Mouse (Mus musculus): ENCODE results near the gene Map3k14. TPM values are rescaled to one million over a fixed set of nuclear protein-coding genes. Genes with fewer than 3 reads are reported as not detected.

Map3k14 gene
- polyA plus RNA-seq, 1 experiment from 2014 or later = 0.67 TPM

- Histone ChIP-seq H3K4me1 (ENCODE audit: insufficient read depth) (peaks cover 5% of the 10 kb centered on the region; the same call in 1 of the 2 replicates), H3K4me2 (ENCODE audit: low read depth, low read length) (peak overlapping the region; percentile 38), H3K27me3 (ENCODE audit: insufficient read depth, low read length) (0 out of 2 replicates have a peak, but pooled peaks cover 8% of the 10 kb centered on the region), H3K4me3 (ENCODE audit: low read depth, low read length) (no peak overlapping the region), H3K27ac (ENCODE audit: low read depth) (peak overlapping the region; percentile 55; the same call in 1 of the 2 replicates), H3K9ac (replicated peaks) (no peak overlapping the region), H3K9me3 (ENCODE audit: low read length) (no peaks in the 10 kb centered on the region), H3K36me3 (replicated peaks; ENCODE audit: insufficient read depth, low read length) (no peaks in the 10 kb centered on the region)
- no peak for ATAC-seq
- peak; percentile 44 for DNase-seq
- WGBS (ENCODE audit: insufficient replicate concordance) = 7% methylated on average over 30 of the region's 30 CpGs
- TF ChIP-seq EP300 (IDR thresholded peaks at IDR 0.05; ENCODE audit: low read depth) = no peak
- no peak for TF ChIP-seq CTCF (IDR thresholded peaks at IDR 0.05; ENCODE audit: low read depth)
Measured at GRCm38 (mm10) chr11:103311960-103312611, 44.8 kb upstream of the Map3k14 start.

- no peaks in the 10 kb centered on the region for H3K9me3 ChIP-seq (ENCODE audit: low read length)
- H3K27me3 ChIP-seq (ENCODE audit: insufficient read depth, low read length) = 0 out of 2 replicates have a peak, but pooled peaks cover 8% of the 10 kb centered on the region
- whole genome bisulfite sequencing (ENCODE audit: insufficient replicate concordance) = 33% methylated on average over 10 of the region's 10 CpGs
- ATAC-seq (no peak), DNase-seq (no peak)
- H3K4me3 ChIP-seq (ENCODE audit: low read depth, low read length) = no peak overlapping the region
- no peak overlapping the region for H3K27ac ChIP-seq (ENCODE audit: low read depth)
- no peak for TF ChIP-seq EP300 (IDR thresholded peaks at IDR 0.05; ENCODE audit: low read depth)
- TF ChIP-seq CTCF (IDR thresholded peaks at IDR 0.05; ENCODE audit: low read depth) = no peak
- peaks cover 3% of the 10 kb centered on the region; the same call in 1 of the 2 replicates for H3K4me1 ChIP-seq (ENCODE audit: insufficient read depth)
- no peak overlapping the region for H3K9ac ChIP-seq (replicated peaks)
- H3K4me2 ChIP-seq (ENCODE audit: low read depth, low read length) = no peak overlapping the region
- H3K36me3 ChIP-seq (replicated peaks; ENCODE audit: insufficient read depth, low read length) = no peaks in the 10 kb centered on the region
Measured at GRCm38 (mm10) chr11:103309956-103310574, 42.8 kb upstream of the Map3k14 start.

GRCm38 (mm10) chr11:103307910-103308309 lies 40.6 kb upstream of the Map3k14 start:
- Histone ChIP-seq H3K4me3 (ENCODE audit: low read depth, low read length) (no peak overlapping the region), H3K4me1 (ENCODE audit: insufficient read depth) (no peaks in the 10 kb centered on the region), H3K9ac (replicated peaks) (no peak overlapping the region), H3K27ac (ENCODE audit: low read depth) (peak overlapping the region; percentile 40), H3K4me2 (ENCODE audit: low read depth, low read length) (no peak overlapping the region), H3K36me3 (replicated peaks; ENCODE audit: insufficient read depth, low read length) (no peaks in the 10 kb centered on the region), H3K9me3 (ENCODE audit: low read length) (no peaks in the 10 kb centered on the region), H3K27me3 (ENCODE audit: insufficient read depth, low read length) (0 out of 2 replicates have a peak, but pooled peaks cover 5% of the 10 kb centered on the region)
- 54% methylated on average over 8 of the region's 8 CpGs for WGBS (ENCODE audit: insufficient replicate concordance)
- no peak for DNase-seq
- ATAC-seq = no peak
- TF ChIP-seq EP300 (IDR thresholded peaks at IDR 0.05; ENCODE audit: low read depth) (no peak), CTCF (IDR thresholded peaks at IDR 0.05; ENCODE audit: low read depth) (no peak)

GRCm38 (mm10) chr11:103304525-103304924 lies 37.3 kb upstream of the Map3k14 start:
- no peak overlapping the region for H3K27ac ChIP-seq (ENCODE audit: low read depth)
- H3K27me3 ChIP-seq (ENCODE audit: insufficient read depth, low read length) = no peaks in the 10 kb centered on the region
- H3K9ac ChIP-seq (replicated peaks) = no peak overlapping the region
- no peak overlapping the region for H3K4me2 ChIP-seq (ENCODE audit: low read depth, low read length)
- no peak overlapping the region for H3K4me3 ChIP-seq (ENCODE audit: low read depth, low read length)
- TF ChIP-seq CTCF (IDR thresholded peaks at IDR 0.05; ENCODE audit: low read depth) = no peak
- no peak for TF ChIP-seq EP300 (IDR thresholded peaks at IDR 0.05; ENCODE audit: low read depth)
- no peaks in the 10 kb centered on the region for H3K36me3 ChIP-seq (replicated peaks; ENCODE audit: insufficient read depth, low read length)
- no peaks in the 10 kb centered on the region for H3K9me3 ChIP-seq (ENCODE audit: low read length)
- ATAC-seq = no peak
- WGBS (ENCODE audit: insufficient replicate concordance) = 39% methylated on average over 9 of the region's 9 CpGs
- DNase-seq = no peak
- no peaks in the 10 kb centered on the region for H3K4me1 ChIP-seq (ENCODE audit: insufficient read depth)

- no peak overlapping the region for H3K4me2 ChIP-seq (ENCODE audit: low read depth, low read length)
- DNase-seq (no peak), ATAC-seq (no peak)
- no peak overlapping the region for H3K27ac ChIP-seq (ENCODE audit: low read depth)
- no peak overlapping the region for H3K9ac ChIP-seq (replicated peaks)
- H3K9me3 ChIP-seq (ENCODE audit: low read length) = no peaks in the 10 kb centered on the region
- no peaks in the 10 kb centered on the region for H3K36me3 ChIP-seq (replicated peaks; ENCODE audit: insufficient read depth, low read length)
- H3K4me3 ChIP-seq (ENCODE audit: low read depth, low read length) = no peak overlapping the region
- no peaks in the 10 kb centered on the region for H3K27me3 ChIP-seq (ENCODE audit: insufficient read depth, low read length)
- 77% methylated on average over 7 of the region's 7 CpGs for WGBS (ENCODE audit: insufficient replicate concordance)
- TF ChIP-seq CTCF (IDR thresholded peaks at IDR 0.05; ENCODE audit: low read depth) (no peak), EP300 (IDR thresholded peaks at IDR 0.05; ENCODE audit: low read depth) (no peak)
- H3K4me1 ChIP-seq (ENCODE audit: insufficient read depth) = peaks cover 10% of the 10 kb centered on the region
Measured at GRCm38 (mm10) chr11:103294772-103295171, 27.5 kb upstream of the Map3k14 start.

GRCm38 (mm10) chr11:103294066-103294465 lies 26.8 kb upstream of the Map3k14 start:
- 81% methylated on average over 6 of the region's 6 CpGs for WGBS (ENCODE audit: insufficient replicate concordance)

More at GRCm38 (mm10) chr11:103294066-103294465, 26.8 kb upstream of the Map3k14 start:
- H3K36me3 ChIP-seq (replicated peaks; ENCODE audit: insufficient read depth, low read length) = no peaks in the 10 kb centered on the region
- H3K4me1 ChIP-seq (ENCODE audit: insufficient read depth) = peaks cover 10% of the 10 kb centered on the region
- H3K4me3 ChIP-seq (ENCODE audit: low read depth, low read length) = no peak overlapping the region
- no peak for ATAC-seq
- no peak overlapping the region for H3K9ac ChIP-seq (replicated peaks)
- H3K27ac ChIP-seq (ENCODE audit: low read depth) = no peak overlapping the region
- H3K4me2 ChIP-seq (ENCODE audit: low read depth, low read length) = no peak overlapping the region
- no peak for TF ChIP-seq CTCF (IDR thresholded peaks at IDR 0.05; ENCODE audit: low read depth)
- no peak for TF ChIP-seq EP300 (IDR thresholded peaks at IDR 0.05; ENCODE audit: low read depth)
- no peak for DNase-seq
- H3K27me3 ChIP-seq (ENCODE audit: insufficient read depth, low read length) = no peaks in the 10 kb centered on the region
- no peaks in the 10 kb centered on the region for H3K9me3 ChIP-seq (ENCODE audit: low read length)
